Mouse (Mus musculus) liver, embryonic 14.5 days (tissue): ENCODE measurements around the gene Lrig2. TPM values are rescaled to one million over a fixed set of nuclear protein-coding genes. Genes with fewer than 3 reads are reported as not detected.
A peak's percentile ranks its signal among the peaks of the same experiment; 100 is the strongest.

Experiments used
- ATAC-seq: fragments of 200-750 bp; cut with Nextera tagmentation; 2 replicates; pipeline ENCODE4 v1.8.0; 2017; ENCODE audit warnings: moderate number of reproducible peaks, mild to moderate bottlenecking, moderate library complexity; ENCODE audit not compliant: insufficient read depth
- DNase-seq, 3 experiments: peaks; one replicate each; pipeline ENCODE4 v3.0.0-alpha.2; 2012 to 2013; ENCODE audit warnings: low read depth in 3 of 3, low spot score in 3 of 3
- H3K27ac ChIP-seq: fragments of 300-500 bp; sonication (generic); 2 replicates; pipeline ENCODE4 v1.5.1; 2014; ENCODE audit warnings: moderate library complexity, mild to moderate bottlenecking, control low read depth, inconsistent platforms
- H3K27me3 ChIP-seq: fragments of 300-500 bp; sonication (generic); 2 replicates; pipeline ENCODE4 v1.6.1; 2014; ENCODE audit warnings: mild to moderate bottlenecking, low read length, moderate library complexity; ENCODE audit not compliant: control insufficient read depth, insufficient read depth
- H3K36me3 ChIP-seq: fragments of 300-500 bp; sonication (generic); replicated peaks from 2 replicates; pipeline ENCODE4 v1.6.1; 2014; ENCODE audit warnings: low read depth; ENCODE audit not compliant: control insufficient read depth, insufficient read depth
- H3K4me1 ChIP-seq, 2 experiments: fragments of 200-500 bp in 1 of 2; fragments of 300-500 bp in 1 of 2; sonication (generic) in 1 of 2; replicated peaks; 2 replicates each; pipeline ENCODE4 v1.6.1; 2012 to 2014; ENCODE audit warnings: antibody characterized with exemption in 1 of 2, inconsistent platforms in 1 of 2, low read length in 1 of 2; ENCODE audit not compliant: control insufficient read depth in 2 of 2, insufficient read depth in 2 of 2
- H3K4me2 ChIP-seq: fragments of 300-500 bp; sonication (generic); 2 replicates; pipeline ENCODE4 v1.6.1; 2014; ENCODE audit warnings: low read depth, mild to moderate bottlenecking, control low read depth, moderate library complexity
- H3K4me3 ChIP-seq, 2 experiments: fragments of 200-500 bp in 1 of 2; fragments of 300-500 bp in 1 of 2; sonication (generic) in 1 of 2; 2 replicates each; pipeline ENCODE4 v1.5.1; 2012 to 2014; ENCODE audit warnings: low read depth in 2 of 2, low read length in 2 of 2, mild to moderate bottlenecking in 2 of 2, control low read depth in 1 of 2, inconsistent platforms in 1 of 2, moderate library complexity in 1 of 2; ENCODE audit not compliant: insufficient read depth in 1 of 2
- H3K9ac ChIP-seq: fragments of 300-500 bp; sonication (generic); replicated peaks from 2 replicates; pipeline ENCODE4 v1.6.1; 2014; ENCODE audit warnings: mild to moderate bottlenecking, control low read depth, moderate library complexity
- H3K9me3 ChIP-seq: fragments of 300-500 bp; sonication (generic); 2 replicates; pipeline ENCODE4 v1.6.1; 2016; ENCODE audit warnings: low read length, mixed read lengths; ENCODE audit not compliant: control insufficient read depth
- CTCF ChIP-seq: IDR thresholded peaks from 2 replicates; pipeline ENCODE4 v1.5.1; 2016; ENCODE audit warnings: antibody characterized with exemption, low read depth, control low read depth
- EP300 ChIP-seq: IDR thresholded peaks from 2 replicates; pipeline ENCODE4 v1.6.1; 2016; ENCODE audit warnings: antibody characterized with exemption, low read depth
- WGBS: fragments of 180-500 bp; shearing (Covaris S2); extraction: QIAGEN DNeasy Blood & Tissue Kit; methylation state at CpG from one replicate; pipeline ENCODE4 v1.1.7; 2014; ENCODE audit not compliant: insufficient replicate concordance; 5-methylcytosine and 5-hydroxymethylcytosine counted together
- polyA plus RNA-seq, 2 experiments: library from polyadenylated mRNA; depleted of rRNA in 1 of 2; stranded (reverse) in 1 of 2; unstranded in 1 of 2; fragments of >200 nt; fragmentation: Nextera tagmentation in 1 of 2; extraction: Ambion mirVana in 1 of 2; gene quantifications; 2 replicates each; pipeline versions ENCODE4 v1.2.1 to v1.2.3; 2012 to 2014

Gene Lrig2
- polyA plus RNA-seq, 2 experiments: 1.9 to 3.1 TPM

- Histone ChIP-seq H3K27me3 (no peaks in the 10 kb centered on the region), H3K27ac (no peak overlapping the region), H3K4me3 (no peak overlapping the region), H3K9me3 (no peaks in the 10 kb centered on the region), H3K9ac (no peak overlapping the region), H3K4me1 (no peaks in the 10 kb centered on the region; a peak in 1 of 4 replicates), H3K36me3 (no peaks in the 10 kb centered on the region), H3K4me2 (no peak overlapping the region)
- TF ChIP-seq EP300: no peak
- no peak for TF ChIP-seq CTCF
- DNase-seq (no peak), ATAC-seq (no peak)
- WGBS: 56% methylated on average over 4 of the region's 4 CpGs
Measured at GRCm38 (mm10) chr3:104526115-104526882, 14.6 kb upstream of the Lrig2 start.

GRCm38 (mm10) chr3:104525516-104525915 lies 13.8 kb upstream of the Lrig2 start:
- Histone ChIP-seq H3K36me3 (no peaks in the 10 kb centered on the region), H3K27me3 (no peaks in the 10 kb centered on the region), H3K27ac (no peak overlapping the region), H3K4me2 (no peak overlapping the region), H3K4me3 (no peak overlapping the region), H3K9me3 (no peaks in the 10 kb centered on the region), H3K9ac (no peak overlapping the region), H3K4me1 (no peaks in the 10 kb centered on the region; a peak in 1 of 4 replicates)
- no peak for TF ChIP-seq EP300
- no peak for TF ChIP-seq CTCF
- WGBS: 27% methylated on average over 2 of the region's 2 CpGs
- no peak for DNase-seq
- no peak for ATAC-seq

- TF ChIP-seq CTCF (no peak), EP300 (no peak)
- H3K9ac ChIP-seq: no peak overlapping the region
Measured at GRCm38 (mm10) chr3:104525029-104525428, 13.3 kb upstream of the Lrig2 start.

GRCm38 (mm10) chr3:104523333-104523871 lies 11.7 kb upstream of the Lrig2 start:
- Histone ChIP-seq H3K9ac (no peak overlapping the region), H3K4me3 (no peak overlapping the region), H3K4me1 (peaks cover 0 to 5% of the 10 kb centered on the region in 2 experiments; a peak in 2 of 4 replicates), H3K36me3 (no peaks in the 10 kb centered on the region), H3K9me3 (no peaks in the 10 kb centered on the region), H3K27ac (no peak overlapping the region), H3K4me2 (no peak overlapping the region), H3K27me3 (no peaks in the 10 kb centered on the region)
- ATAC-seq (peak; percentile 45), DNase-seq (no peak)
- WGBS: 40% methylated on average over 4 of the region's 4 CpGs
- no peak for TF ChIP-seq CTCF
- TF ChIP-seq EP300: no peak

More at GRCm38 (mm10) chr3:104525029-104525428, 13.3 kb upstream of the Lrig2 start:
- H3K27ac ChIP-seq: no peak overlapping the region
- DNase-seq (no peak), ATAC-seq (no peak)
- H3K36me3 ChIP-seq: no peaks in the 10 kb centered on the region
- H3K4me1 ChIP-seq: no peaks in the 10 kb centered on the region; a peak in 1 of 4 replicates
- 20% methylated on average over 1 of the region's 1 CpGs for WGBS
- no peak overlapping the region for H3K4me2 ChIP-seq
- no peak overlapping the region for H3K4me3 ChIP-seq
- no peaks in the 10 kb centered on the region for H3K27me3 ChIP-seq
- no peaks in the 10 kb centered on the region for H3K9me3 ChIP-seq

GRCm38 (mm10) chr3:104521341-104521924 lies 9.7 kb upstream of the Lrig2 start:
- TF ChIP-seq EP300 (no peak), CTCF (no peak)
- 56% methylated on average over 3 of the region's 3 CpGs for WGBS
- no peak for DNase-seq
- Histone ChIP-seq H3K9ac (no peak overlapping the region), H3K27ac (no peak overlapping the region), H3K4me2 (no peak overlapping the region), H3K27me3 (no peaks in the 10 kb centered on the region), H3K36me3 (no peaks in the 10 kb centered on the region), H3K4me3 (no peak overlapping the region), H3K4me1 (peaks cover 0 to 5% of the 10 kb centered on the region in 2 experiments; a peak in 2 of 4 replicates), H3K9me3 (no peaks in the 10 kb centered on the region)
- ATAC-seq: no peak
